Mouse (Mus musculus) brain, embryonic 18.5 days (tissue): Measurements from ENCODE around the gene Atp13a2.
A peak's percentile ranks its signal among the peaks of the same experiment; 100 is the strongest.

Experiments
- DNase-seq: peaks from one replicate; pipeline ENCODE4 v3.0.0-alpha.2; 2012; ENCODE audit warnings: low read depth, low spot score

Atp13a2 gene

DNA sequence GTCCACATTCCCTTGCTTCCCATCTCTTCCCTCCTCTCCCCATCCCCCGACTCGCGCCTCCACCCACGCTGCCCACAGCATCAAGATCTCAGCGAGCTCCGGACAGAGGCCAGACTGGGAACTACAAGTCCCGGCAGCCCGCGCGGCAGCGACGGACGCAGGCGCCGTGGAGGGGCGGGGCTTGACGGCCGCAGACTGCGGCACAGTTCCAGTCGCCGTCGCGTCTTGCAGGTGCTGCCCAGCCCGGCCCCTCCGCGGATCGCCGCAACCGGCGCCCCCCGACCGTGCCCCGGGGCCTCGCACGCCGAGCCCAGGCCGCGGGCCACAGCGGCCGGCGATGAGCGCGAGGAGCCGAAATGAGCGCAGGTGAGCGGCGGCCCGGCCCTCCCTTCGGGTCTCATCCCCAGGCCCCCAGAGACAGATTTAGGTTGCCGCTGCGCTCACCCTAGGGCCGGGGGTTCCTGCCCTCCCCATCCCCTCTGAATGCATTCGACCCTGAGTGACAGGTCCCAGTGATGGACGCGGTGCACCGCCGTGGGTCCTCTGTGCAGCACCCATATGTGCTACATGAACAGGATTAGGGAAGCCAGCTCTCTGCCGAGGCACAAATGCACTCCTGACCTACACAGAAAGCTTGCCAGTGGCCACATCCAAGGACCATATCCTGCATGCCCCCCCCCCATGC lies at the start of gene Atp13a2:
TSS of gene Atp13a2 (plus strand) at position 163 of the 685 bp plus-strand sequence.
- DNase-seq, result peak; percentile 82

DNA sequence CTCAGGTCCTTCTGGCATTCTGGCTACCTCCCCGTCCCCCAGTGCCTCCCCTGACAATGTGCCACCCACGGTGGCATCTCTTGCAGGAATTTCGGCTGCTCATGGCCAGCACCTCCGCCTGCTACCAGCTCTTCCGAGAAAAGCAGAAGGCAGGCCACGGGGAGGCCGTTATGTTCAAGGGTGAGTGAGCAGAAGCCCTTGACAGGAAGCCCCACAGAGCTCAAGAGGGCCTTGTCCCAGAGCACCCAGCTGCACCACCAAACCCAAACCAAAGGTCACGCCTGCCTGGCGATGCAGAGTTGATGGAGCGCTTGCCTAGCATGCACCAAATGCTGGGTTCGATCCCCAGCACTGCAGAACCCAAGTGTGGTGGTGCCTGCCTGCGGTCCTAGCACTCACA lies 42.3 kb upstream of the Atp13a2 start:
- no peak for DNase-seq

DNA sequence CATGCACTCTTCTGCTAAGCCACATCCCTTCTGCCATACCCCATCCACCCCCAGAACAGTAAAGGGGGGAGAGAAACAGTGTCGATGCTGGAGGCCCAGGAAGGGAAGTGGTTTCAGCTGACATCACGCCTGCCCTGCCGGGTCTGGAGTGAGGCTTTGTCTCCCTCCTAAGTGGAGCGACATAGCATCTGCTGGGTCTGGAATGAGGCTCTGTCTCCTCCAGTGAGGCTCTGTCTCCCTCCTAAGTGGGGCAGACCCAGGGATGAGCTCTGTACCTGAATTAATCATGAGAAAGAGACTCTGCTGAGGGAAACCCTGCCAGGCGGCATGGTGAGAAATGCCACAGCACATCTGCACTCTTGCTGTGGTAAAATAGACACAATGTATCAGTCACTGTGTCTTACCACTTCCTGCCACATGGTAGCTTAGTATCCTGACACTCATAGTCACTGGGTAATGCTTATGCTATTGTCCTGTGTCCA lies 41.7 kb upstream of the Atp13a2 start:
- no peak for DNase-seq

DNA sequence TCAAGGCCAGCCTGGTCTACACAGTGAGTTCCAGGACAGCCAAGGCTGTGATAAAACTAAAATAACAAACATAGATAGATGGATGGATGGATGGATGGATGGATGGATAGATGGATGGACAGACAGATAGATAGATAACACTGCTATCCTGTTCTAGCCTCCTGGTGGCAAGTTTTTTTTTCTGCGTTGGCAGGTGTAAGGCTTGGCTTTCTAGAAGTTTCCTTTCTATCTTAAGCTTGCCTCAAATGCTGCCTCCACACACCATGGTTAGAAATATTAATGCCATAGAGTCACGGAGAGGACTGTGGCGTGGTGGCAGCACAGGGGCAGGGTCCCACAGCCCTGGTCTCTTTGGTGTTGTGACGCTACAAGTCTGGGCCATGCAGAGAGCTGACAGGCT lies 41.1 kb upstream of the Atp13a2 start:
- no peak for DNase-seq

DNA sequence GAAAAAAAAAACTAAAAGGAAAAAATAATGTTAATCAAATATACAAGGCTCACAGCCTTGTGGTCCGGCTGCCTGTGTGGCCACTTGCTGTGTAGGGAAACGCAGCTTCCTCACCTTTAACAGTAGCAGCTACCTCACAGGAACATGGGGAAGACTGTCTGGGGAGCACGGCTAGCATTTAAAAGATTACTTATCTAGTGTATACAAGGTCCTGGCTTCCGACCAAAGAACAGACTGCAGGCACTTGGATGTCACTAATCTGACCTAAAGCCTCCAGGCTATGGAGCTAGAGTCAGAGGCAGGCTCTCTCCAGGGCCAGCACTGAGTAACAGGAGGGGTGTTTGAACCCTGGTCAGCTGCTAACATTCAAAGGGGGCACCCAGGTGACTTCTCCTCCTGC lies 40.6 kb upstream of the Atp13a2 start:
- no peak for DNase-seq

DNA sequence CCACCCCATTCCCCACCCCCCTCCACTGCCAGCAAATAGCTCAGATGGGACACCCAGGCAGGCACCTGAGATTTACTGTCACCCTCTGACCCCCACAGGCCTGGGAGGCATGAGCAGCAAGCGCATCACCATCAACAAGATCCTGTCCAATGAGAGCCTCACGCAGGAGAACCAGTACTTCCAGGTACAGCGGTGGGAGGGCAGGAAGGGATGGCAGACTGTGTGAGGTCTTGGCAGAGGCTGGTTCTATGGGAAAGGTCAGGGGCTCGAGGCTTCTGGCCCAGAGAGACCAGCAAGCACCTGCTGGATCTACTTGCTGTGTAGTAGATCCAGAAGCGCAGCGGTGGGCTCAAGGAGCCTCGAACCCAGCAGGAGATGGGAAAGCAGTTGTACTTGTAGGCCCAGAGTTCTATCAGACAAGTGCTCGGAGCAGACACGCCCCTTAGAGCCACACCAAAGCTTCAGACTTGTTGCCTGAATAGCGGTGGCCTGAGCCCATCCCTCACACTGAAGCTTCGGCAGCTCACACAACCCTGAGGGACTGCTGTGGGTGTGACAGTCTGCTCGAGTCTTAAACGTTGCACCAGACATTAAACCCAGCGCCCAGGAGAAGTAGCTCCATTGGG lies 40.0 kb upstream of the Atp13a2 start:
- DNase-seq, result no peak

DNA sequence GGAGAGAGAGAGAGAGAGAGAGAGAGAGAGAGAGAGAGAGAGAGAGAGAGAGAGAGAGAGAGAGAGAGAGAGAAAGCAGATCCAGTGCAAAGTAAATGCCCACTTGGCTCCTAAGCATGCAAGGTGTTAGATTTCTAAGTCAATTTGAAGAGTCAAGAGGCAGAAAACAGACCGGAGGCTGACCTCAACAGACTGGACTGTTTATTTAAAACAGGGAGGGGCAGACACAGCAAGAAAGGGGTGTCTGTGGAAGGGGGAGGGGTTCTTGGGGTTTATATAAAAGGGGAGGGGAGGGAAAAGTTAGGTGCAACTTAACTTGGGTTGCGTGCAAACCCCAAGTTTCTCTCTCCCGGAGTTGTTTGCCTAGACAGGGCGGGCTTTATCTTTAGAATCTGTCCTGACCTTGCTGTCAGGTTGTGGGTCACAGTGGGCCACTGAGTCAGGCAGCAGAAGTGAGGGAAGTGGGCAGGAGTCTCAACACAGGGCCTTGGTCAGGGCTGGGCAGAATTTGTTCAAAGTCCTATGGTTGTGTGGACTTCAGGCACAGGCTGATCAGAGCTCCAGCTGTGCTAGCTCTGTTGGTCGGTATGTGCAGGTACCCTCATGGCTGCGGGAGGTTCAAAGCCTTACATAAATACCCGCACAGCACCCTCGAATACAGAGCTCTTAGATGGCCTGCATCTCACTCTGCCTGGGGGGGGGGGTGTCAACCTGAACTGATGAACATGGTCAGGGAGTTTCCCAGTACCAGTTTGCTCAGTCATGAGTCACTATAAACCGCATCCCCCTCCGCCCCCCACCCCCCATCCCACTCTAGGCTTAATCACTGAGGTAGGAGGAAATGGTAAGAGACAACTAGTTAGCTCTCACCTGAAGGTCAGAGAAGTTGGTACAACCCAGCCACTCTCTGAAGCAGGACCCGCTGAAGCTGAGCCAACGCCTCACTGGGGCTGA lies 38.9 kb upstream of the Atp13a2 start:
- no peak for DNase-seq

DNA sequence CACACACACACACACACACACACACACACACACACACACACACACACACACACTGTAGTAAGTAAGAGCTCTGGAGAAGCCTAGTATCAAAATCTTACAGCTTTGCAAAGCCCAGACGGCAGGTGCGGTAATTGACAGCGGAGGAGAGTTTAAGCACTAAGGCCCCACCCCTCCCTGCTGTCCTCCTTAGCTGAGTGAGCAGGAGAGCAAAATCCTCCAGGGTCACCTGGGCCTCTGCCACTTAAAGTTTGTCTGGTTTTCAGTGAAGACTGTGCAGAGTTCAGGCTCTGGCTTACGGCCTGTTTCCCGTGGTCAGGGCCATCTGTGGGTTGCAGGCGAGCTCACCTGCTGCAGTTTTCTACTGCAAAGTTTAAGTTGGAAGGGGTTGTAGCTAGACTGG lies 38.2 kb upstream of the Atp13a2 start:
- no peak for DNase-seq

DNA sequence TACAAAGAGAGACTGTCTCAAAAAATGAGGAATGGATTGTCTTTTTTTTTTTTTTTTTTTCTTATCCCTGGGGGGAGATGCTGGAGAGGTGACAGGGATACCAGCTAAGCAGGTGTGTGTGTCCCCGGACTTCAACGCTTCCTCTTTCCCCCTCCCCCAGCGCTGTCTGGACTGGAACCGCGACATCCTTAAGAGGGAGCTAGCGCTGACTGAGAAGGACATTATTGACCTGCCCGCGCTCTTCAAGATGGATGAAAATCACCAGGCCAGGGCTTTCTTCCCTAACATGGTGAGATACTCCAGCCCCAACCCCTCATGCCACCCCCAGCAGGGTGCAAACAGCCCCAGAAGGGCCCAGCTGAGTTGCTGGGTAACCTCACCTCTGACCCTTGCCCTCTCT lies 37.6 kb upstream of the Atp13a2 start:
- no peak for DNase-seq

DNA sequence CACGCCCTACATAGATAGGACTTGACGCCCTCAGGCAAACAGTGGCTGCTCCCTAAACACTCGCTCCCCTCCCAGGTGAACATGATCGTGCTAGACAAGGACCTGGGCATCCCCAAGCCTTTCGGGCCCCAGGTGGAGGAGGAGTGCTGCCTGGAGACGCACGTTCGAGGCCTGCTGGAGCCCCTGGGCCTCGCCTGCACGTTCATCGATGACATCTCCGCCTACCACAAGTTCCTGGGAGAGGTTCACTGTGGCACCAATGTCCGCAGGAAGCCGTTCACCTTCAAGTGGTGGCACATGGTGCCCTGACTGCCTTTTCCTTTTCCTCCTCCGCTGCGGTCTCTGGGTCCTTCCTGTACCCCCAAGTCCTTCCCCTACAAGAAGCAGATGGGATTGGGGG lies 37.1 kb upstream of the Atp13a2 start:
- DNase-seq, result no peak

DNA sequence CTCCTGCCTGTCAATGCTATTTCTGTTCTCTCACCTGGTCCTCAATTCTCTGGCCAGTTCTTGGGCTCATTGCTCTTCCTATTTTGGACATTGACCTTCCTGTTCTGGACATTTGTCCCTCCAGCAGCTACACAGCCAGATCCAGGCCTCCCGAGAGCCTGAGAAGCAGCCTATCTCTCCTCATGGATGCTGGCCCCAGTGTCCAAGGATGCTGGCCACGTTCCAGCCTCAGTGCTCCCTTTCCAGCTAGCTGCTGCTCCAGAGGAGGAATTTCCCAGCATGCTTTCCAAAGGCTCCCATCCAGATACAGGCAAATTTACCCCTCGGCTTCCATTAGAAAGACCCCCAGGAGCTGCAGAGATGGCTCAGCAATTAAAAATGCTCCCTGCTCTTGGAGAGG lies 36.1 kb upstream of the Atp13a2 start:
- DNase-seq, result no peak

DNA sequence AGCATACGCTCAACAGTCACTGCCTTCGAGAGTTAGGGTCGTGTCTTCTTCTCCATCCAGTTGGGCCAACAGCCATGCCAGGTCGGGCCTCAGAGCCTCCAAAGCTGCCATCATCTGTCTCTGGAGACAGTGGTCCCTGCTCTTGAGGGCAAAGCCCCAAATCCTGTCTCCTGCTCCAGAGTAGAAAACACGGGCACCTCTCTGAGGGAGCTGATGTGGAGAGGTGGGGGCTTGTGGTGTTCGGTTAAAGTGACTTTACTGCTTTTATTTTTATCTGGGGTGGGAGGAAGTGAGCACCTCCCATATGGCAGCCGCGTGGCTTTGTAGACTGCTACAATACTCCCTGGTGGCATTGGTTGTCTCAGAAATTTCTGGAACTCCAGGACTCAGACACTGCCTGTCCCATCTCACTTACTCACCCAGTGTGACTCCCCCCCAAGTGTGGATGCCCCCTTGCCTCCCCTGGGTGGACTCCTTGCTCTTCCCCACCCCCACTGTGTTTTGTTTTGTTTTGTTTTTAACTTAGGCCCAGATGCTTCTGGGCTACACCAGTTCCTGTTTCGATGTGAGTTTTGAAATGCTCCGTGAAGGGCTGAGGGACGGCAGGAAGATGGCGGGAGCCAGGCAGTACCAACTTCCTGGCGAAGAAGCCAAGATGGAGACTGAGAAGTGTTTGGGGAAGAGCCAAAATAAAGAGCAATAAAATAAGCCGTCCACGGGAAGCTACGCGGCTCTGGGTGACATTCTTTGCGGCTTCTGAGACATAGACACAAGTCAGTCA lies 34.6 kb upstream of the Atp13a2 start:
- DNase-seq, result no peak

DNA sequence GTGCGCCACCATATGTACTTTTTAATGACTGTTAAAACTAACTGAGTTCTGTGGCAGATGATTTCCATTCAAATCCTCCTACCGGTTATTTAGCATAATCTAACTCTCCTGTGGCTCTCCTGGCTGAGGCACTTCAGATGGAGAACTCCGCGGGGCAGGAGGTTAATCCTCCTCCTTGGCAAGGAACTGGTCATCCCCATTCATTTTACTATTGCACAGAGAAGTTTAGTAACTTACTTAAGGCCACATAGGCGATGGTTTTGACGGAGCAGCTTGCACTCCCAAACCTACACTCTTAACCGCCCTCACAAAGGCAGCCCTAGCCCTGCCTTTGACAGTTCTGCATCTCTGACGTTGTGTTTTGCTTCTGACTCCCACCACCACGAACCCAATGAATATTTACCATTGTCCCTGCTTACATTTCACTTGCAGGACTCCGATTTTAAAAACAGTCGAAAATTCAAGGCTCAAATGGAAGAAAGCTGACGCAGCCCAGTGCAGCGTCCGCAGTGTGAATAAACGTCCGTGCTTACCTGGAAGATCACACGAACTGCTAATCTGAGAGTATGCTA lies 29.5 kb upstream of the Atp13a2 start:
- no peak for DNase-seq

DNA sequence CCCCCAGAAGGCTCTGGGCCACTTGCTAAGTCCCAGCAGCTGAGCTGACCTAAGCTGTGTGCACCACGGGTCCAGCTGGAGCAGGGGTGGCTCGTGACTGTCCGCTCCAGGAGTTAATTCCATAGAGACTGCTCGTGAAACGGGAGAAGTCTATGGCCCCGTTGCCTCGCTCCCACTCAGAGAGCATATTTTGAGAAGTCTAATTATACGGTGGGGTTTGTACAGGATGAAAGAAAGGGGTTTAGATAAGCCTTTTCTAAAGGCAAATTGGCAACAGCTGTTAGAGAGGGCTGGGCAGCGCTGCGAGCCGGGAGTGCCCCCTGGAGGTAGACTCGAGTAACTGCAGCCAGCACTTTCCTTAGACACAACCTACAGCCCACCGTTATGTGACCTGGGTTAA lies 28.9 kb upstream of the Atp13a2 start:
- no peak for DNase-seq

DNA sequence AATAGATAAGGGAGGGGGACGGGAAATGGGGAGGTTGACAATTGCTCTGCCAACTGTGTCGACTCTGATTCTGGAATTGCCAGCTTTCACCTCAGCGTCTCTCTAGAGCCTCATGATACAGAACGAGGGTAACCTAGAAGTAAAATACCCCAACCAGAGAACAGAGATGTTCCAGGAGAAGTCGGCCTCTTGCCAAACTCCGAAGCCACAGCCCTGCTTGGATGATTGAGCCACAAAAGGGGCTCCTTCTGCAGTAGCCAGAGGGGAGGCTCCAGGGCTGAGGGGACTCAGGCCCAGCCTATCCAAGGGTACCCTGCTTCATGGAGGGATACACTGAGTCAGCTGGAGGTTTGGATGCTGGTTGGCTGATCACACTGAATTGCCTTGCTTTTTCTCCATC lies 28.4 kb upstream of the Atp13a2 start:
- DNase-seq, result no peak

DNA sequence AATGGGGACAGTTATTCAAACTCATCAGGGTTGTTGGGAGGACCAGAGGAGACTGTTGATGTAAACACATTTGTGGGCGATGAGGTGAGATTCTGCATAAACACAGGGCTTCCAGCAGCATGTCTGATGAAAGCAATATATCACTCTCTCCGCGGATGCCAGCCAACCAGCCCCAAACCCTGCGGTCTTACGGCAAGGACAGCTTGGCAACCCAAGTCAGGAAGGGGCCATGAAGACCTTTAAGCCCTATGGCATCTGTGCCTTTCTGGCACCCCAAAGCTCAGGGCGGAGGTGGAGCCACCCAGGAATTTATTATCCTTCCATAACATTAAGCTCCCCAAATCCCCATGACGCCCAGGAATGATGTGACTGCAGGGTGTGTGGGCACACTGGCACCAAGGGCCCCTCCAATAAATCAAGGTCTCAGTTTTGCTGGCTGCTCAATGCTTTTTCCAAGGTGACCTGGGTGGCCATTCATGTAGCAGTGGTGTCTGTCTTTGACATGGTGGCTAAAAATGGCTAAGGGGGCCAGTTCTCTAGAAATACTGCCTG lies 27.5 kb upstream of the Atp13a2 start:
- DNase-seq, result no peak

DNA sequence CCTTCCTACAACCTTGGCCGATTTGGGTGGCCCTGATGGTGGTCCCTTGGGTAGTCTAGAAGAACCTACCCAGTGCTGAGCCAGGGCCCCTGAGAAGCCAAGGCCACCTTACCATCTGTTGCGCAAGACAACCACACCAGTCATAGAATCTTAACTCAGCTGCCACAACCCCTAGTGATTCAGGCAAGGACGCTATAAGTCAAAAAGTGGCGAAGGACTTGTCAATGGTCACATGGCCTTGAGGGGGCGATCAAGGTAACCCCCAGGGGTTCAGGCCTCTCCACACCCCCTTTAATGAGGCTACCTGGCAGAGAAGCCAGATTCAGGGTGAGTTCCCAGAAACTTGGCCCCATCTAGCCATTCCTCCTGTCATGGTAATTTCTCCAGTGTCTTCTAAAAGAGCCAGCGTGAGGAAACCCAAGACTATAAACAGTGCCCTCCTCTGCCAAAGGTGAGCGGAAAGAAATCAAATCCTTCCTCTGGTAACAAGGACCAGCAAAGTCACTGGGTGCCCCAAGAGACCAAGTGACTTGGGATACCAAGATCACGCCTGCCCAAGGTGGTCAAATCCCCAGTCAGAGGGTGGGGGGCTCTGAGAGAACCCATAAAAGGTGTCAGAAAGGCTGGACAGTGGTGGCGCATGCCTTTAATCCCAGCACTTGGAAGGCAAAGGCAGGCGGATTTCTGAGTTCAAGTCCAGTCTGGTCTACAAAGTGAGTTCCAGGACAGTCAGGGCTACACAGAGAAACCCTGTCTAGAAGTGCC lies 26.8 kb upstream of the Atp13a2 start:
- no peak for DNase-seq

DNA sequence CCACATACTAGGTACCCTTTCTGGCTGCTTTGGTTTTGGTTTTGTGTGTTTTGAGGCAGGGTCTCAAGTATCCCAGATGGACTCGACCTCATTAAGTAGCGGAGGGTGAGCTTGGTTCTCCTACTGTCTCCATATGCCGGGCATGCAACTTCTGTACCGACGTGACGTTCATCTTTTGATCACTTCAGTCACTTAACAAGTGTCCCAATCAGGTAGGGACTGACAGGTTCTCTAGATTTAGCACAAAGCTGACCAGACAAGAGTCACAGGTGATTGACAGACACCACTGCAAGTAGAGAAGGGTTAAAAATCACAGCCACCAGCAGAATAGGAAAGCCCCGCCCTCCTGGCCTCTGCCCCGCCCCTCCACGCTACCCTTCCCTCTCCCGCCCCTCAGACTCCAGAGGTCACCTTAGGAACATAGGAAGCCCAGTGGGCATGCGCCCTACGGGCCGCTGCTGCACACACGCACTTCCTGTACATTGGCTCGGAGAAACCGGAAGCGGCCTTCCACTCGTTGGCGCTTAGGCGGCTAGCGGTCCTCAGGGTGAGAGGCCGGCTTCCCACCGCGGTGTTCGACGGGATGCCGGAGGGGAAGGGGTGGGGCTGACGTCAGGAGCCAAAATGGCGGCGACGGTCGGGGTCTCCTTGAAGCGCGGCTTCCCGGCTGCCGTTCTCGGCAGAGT lies 25.7 kb upstream of the Atp13a2 start, which contains the start of gene Sdhb:
TSS of gene Sdhb (plus strand) at position 423 of the 686 bp plus-strand sequence.
- DNase-seq, result peak; percentile 94

DNA sequence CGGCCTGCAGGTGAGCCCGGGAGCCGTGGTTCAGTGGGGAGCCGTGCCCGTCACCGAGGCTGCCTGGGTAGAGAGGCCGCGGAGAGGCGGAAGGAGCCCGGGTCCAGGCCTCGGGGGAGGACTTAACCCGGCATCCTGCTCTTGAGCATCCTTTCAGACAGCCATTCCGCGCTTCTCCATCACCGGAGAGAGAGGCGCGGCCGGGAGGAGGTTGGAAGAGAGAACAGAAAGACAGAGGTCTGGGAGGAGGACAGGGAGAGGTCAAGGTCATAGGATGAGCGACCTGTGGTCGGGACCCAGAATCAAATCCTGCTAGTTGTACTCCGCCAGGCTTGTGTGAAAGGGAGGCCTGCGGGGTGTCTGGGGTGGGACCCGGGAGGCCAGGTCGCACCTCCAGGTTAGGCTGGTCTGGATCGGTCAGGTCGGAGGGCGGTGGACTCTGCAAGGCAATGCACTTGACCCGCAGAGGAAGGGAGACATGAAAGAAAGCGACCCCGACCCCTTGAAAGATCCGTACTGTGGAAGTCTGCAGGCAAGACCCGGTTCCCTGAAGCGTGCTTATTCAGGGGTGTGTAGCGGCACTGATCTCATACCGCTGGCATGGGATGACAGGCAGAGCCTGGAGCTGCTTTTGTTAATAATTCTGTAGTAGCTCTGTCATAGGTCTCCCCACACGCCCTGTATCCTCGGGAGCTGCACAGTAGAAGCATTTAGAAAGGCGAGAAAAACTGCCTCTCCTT lies 25.0 kb upstream of the Atp13a2 start:
- no peak for DNase-seq
